Mouse (Mus musculus) lung, adult 2 months (tissue): ENCODE measurements at regions not wholly inside any gene's neighbourhood (a gene's known extent, or its start where the extent isn't known, plus 50 kb on each side); places are given as distances from the start of the nearest gene placed in this dataset.
"Not testable (repeated sequence)": the region's sequence is repeated elsewhere in the genome, so short reads cannot be mapped to it uniquely, and the experiment has no call there.

Experiments
- DNase-seq: peaks from one replicate; pipeline ENCODE4 v3.0.0; 2022
- H3K4me1 ChIP-seq: fragments of 200-500 bp; 2 replicates; pipeline ENCODE4 v1.6.1; 2011; ENCODE audit warnings: low read length; ENCODE audit not compliant: control insufficient read depth, insufficient read depth
- H3K4me3 ChIP-seq: fragments of 200-500 bp; replicated peaks from 2 replicates; pipeline ENCODE3; 2011; ENCODE audit warnings: low read depth, mild to moderate bottlenecking, control low read depth, low read length; ENCODE audit errors: extremely low read depth
- WGBS: fragments of 180-500 bp; shearing (Covaris S2); methylation state at CpG from one replicate; pipeline ENCODE4 v1.1.7; 2018; 5-methylcytosine and 5-hydroxymethylcytosine counted together

DNA sequence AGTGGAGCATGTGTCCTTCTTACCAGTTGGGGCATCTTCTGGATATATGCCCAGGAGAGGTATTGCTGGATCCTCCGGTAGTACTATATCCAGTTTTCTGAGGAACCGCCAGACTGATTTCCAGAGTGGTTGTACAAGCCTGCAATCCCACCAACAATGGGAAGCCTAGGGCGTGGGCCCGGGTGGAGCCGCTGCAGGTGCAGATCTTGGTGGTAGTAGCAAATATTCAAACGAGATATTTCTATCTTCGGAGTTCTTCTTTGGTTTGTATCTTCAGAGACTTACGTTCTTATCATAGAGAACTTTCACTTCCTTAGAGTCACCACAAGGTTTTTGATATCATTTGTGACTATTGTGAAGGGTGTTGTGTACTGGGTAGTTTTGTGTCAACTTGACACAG lies 60.2 kb upstream of the Btbd35f28 start:
- not testable (repeated sequence) for H3K4me1 ChIP-seq, H3K4me3 ChIP-seq
- DNase-seq: peak; percentile 9
- 90% methylated on average over 8 of the region's 8 CpGs for WGBS
